Mouse (Mus musculus) forebrain, embryonic 11.5 days (tissue): ENCODE measurements around the gene Tcf7l1. TPM values are rescaled to one million over a fixed set of nuclear protein-coding genes. Genes with fewer than 3 reads are reported as not detected.

Experiments
- ATAC-seq: fragments of 200-750 bp; cut with Nextera tagmentation; replicated peaks from 2 replicates; pipeline ENCODE4 v1.8.0; 2017; ENCODE audit warnings: moderate TSS enrichment; ENCODE audit not compliant: low FRiP score
- DNase-seq: peaks from one replicate; pipeline ENCODE4 v3.0.0-alpha.2; 2017; ENCODE audit warnings: low spot score
- H3K27ac ChIP-seq: fragments of 300-500 bp; sonication (generic); 2 replicates; pipeline ENCODE4 v1.5.1; 2014; ENCODE audit warnings: low read depth, low read length
- H3K27me3 ChIP-seq: fragments of 300-500 bp; sonication (generic); 2 replicates; pipeline ENCODE4 v1.6.1; 2014; ENCODE audit warnings: mild to moderate bottlenecking, low read length, mixed read lengths; ENCODE audit not compliant: control insufficient read depth, insufficient read depth
- H3K36me3 ChIP-seq: fragments of 300-500 bp; sonication (generic); 2 replicates; pipeline ENCODE4 v1.6.1; 2014; ENCODE audit warnings: mild to moderate bottlenecking, low read length, moderate library complexity, mixed read lengths; ENCODE audit not compliant: control insufficient read depth, insufficient read depth
- H3K4me1 ChIP-seq: fragments of 300-500 bp; sonication (generic); replicated peaks from 2 replicates; pipeline ENCODE4 v1.6.1; 2014; ENCODE audit warnings: low read length, mixed read lengths; ENCODE audit not compliant: control insufficient read depth, insufficient read depth
- H3K4me2 ChIP-seq: fragments of 300-500 bp; sonication (generic); 2 replicates; pipeline ENCODE4 v1.6.1; 2014; ENCODE audit warnings: low read depth, mild to moderate bottlenecking, low read length, moderate library complexity, mixed read lengths; ENCODE audit not compliant: severe bottlenecking
- H3K4me3 ChIP-seq: fragments of 300-500 bp; sonication (generic); 2 replicates; pipeline ENCODE4 v1.5.1; 2014; ENCODE audit warnings: low read depth, low read length
- H3K9ac ChIP-seq: fragments of 300-500 bp; sonication (generic); 2 replicates; pipeline ENCODE4 v1.6.1; 2014; ENCODE audit warnings: low read length
- H3K9me3 ChIP-seq: fragments of 300-500 bp; sonication (generic); 2 replicates; pipeline ENCODE4 v1.6.1; 2016; ENCODE audit warnings: low read length, mixed read lengths; ENCODE audit not compliant: control insufficient read depth
- WGBS: fragments of 180-500 bp; shearing (Covaris S2); extraction: QIAGEN DNeasy Blood & Tissue Kit; methylation state at CpG from one replicate; pipeline ENCODE4 v1.1.7; 2014; 5-methylcytosine and 5-hydroxymethylcytosine counted together
- polyA plus RNA-seq: library from polyadenylated mRNA; unstranded; fragments of >200 nt; fragmentation: Nextera tagmentation; extraction: Ambion mirVana; gene quantifications from 2 replicates; pipeline ENCODE4 v1.2.1, GENCODE M21; 2014

The Tcf7l1 gene
- polyA plus RNA-seq, 1 experiment from 2014 or later, result 33.3 TPM

- Histone ChIP-seq H3K27ac (no peak overlapping the region), H3K4me2 (no peak overlapping the region), H3K36me3 (no peaks in the 10 kb centered on the region), H3K27me3 (no peaks in the 10 kb centered on the region), H3K4me1 (peaks cover 10% of the 10 kb centered on the region), H3K4me3 (no peak overlapping the region), H3K9me3 (no peaks in the 10 kb centered on the region), H3K9ac (no peak overlapping the region)
- ATAC-seq (no peak), DNase-seq (no peak)
- WGBS, result 87% methylated on average over 10 of the region's 10 CpGs
These were observed 138.7 kb downstream of the Tcf7l1 start for GRCm38 (mm10) chr6:72650338-72650851.

- DNase-seq, result no peak
- Histone ChIP-seq H3K36me3 (no peaks in the 10 kb centered on the region), H3K27me3 (no peaks in the 10 kb centered on the region), H3K9ac (no peak overlapping the region), H3K4me2 (no peak overlapping the region), H3K9me3 (no peaks in the 10 kb centered on the region), H3K4me3 (no peak overlapping the region), H3K27ac (no peak overlapping the region), H3K4me1 (peaks cover 3% of the 10 kb centered on the region)
- no peak for ATAC-seq
- WGBS, result 71% methylated on average over 12 of the region's 12 CpGs
These were observed 141.0 kb downstream of the Tcf7l1 start for GRCm38 (mm10) chr6:72648002-72648595.

GRCm38 (mm10) chr6:72647383-72647820, 141.7 kb downstream of the Tcf7l1 start:
- Histone ChIP-seq H3K4me1 (peaks cover 3% of the 10 kb centered on the region), H3K9ac (no peak overlapping the region), H3K36me3 (no peaks in the 10 kb centered on the region), H3K9me3 (no peaks in the 10 kb centered on the region), H3K4me2 (no peak overlapping the region), H3K27me3 (no peaks in the 10 kb centered on the region), H3K27ac (no peak overlapping the region), H3K4me3 (no peak overlapping the region)
- DNase-seq (peak; percentile 79), ATAC-seq (0 out of 2 replicates have a peak, but pooled peaks have one; percentile 19)
- WGBS, result 65% methylated on average over 10 of the region's 10 CpGs

- no peak overlapping the region for H3K4me2 ChIP-seq
- no peak overlapping the region for H3K4me3 ChIP-seq
- no peaks in the 10 kb centered on the region for H3K9me3 ChIP-seq
- ATAC-seq (peak; percentile 93), DNase-seq (peak; percentile 64)
- no peaks in the 10 kb centered on the region for H3K36me3 ChIP-seq
- H3K9ac ChIP-seq, result no peak overlapping the region
- no peaks in the 10 kb centered on the region for H3K27me3 ChIP-seq
- H3K4me1 ChIP-seq, result peaks cover 3% of the 10 kb centered on the region
- 48% methylated on average over 7 of the region's 7 CpGs for WGBS
- H3K27ac ChIP-seq, result no peak overlapping the region
These were observed 143.7 kb downstream of the Tcf7l1 start for GRCm38 (mm10) chr6:72645364-72645763.

- H3K4me1 ChIP-seq, result peaks cover 3% of the 10 kb centered on the region
- DNase-seq (no peak), ATAC-seq (no peak)
- H3K36me3 ChIP-seq, result no peaks in the 10 kb centered on the region
- H3K27me3 ChIP-seq, result no peaks in the 10 kb centered on the region
- H3K4me3 ChIP-seq, result no peak overlapping the region
- H3K9me3 ChIP-seq, result no peaks in the 10 kb centered on the region
- H3K4me2 ChIP-seq, result no peak overlapping the region
- no peak overlapping the region for H3K27ac ChIP-seq
- no peak overlapping the region for H3K9ac ChIP-seq
- WGBS, result 80% methylated on average over 4 of the region's 4 CpGs
These were observed 144.5 kb downstream of the Tcf7l1 start for GRCm38 (mm10) chr6:72644576-72644975.

- no peak overlapping the region for H3K9ac ChIP-seq
- H3K27ac ChIP-seq, result no peak overlapping the region
- no peaks in the 10 kb centered on the region for H3K36me3 ChIP-seq
- 83% methylated on average over 18 of the region's 18 CpGs for WGBS
- H3K4me2 ChIP-seq, result no peak overlapping the region
- H3K4me1 ChIP-seq, result no peaks in the 10 kb centered on the region; the same call in 1 of the 2 replicates
- no peaks in the 10 kb centered on the region for H3K27me3 ChIP-seq
- DNase-seq (no peak), ATAC-seq (no peak)
- H3K9me3 ChIP-seq, result no peaks in the 10 kb centered on the region
- no peak overlapping the region for H3K4me3 ChIP-seq
These were observed 147.7 kb downstream of the Tcf7l1 start for GRCm38 (mm10) chr6:72641218-72641954.

GRCm38 (mm10) chr6:72636940-72637339, 152.1 kb downstream of the Tcf7l1 start:
- Histone ChIP-seq H3K9me3 (no peaks in the 10 kb centered on the region), H3K27me3 (no peaks in the 10 kb centered on the region), H3K4me2 (no peak overlapping the region), H3K4me1 (no peaks in the 10 kb centered on the region), H3K9ac (no peak overlapping the region), H3K4me3 (no peak overlapping the region), H3K27ac (no peak overlapping the region), H3K36me3 (no peaks in the 10 kb centered on the region)
- WGBS, result 89% methylated on average over 3 of the region's 3 CpGs
- DNase-seq (no peak), ATAC-seq (no peak)

GRCm38 (mm10) chr6:72635760-72636431, 153.2 kb downstream of the Tcf7l1 start:
- no peak overlapping the region for H3K27ac ChIP-seq
- no peaks in the 10 kb centered on the region for H3K9me3 ChIP-seq
- ATAC-seq, result peak; percentile 74
- peak; percentile 76 for DNase-seq
- 55% methylated on average over 12 of the region's 12 CpGs for WGBS
- H3K36me3 ChIP-seq, result no peaks in the 10 kb centered on the region
- no peak overlapping the region for H3K4me3 ChIP-seq
- H3K27me3 ChIP-seq, result no peaks in the 10 kb centered on the region
- no peak overlapping the region for H3K9ac ChIP-seq
- no peak overlapping the region for H3K4me2 ChIP-seq
- no peaks in the 10 kb centered on the region for H3K4me1 ChIP-seq
